Mouse (Mus musculus) limb, embryonic 15.5 days (tissue): ENCODE data around the gene Pusl1. TPM values are rescaled to one million over a fixed set of nuclear protein-coding genes. Genes with fewer than 3 reads are reported as not detected.

ENCODE experiments used
- ATAC-seq: fragments of 200-750 bp; cut with Nextera tagmentation; 2 replicates; pipeline ENCODE4 v1.8.0; 2017; ENCODE audit warnings: low read depth, moderate TSS enrichment; ENCODE audit not compliant: insufficient number of reproducible peaks, low FRiP score, low TSS enrichment
- H3K27ac ChIP-seq: fragments of 300-500 bp; sonication (generic); 2 replicates; pipeline ENCODE4 v1.5.1; 2015; ENCODE audit warnings: moderate library complexity, mild to moderate bottlenecking, inconsistent platforms
- H3K27me3 ChIP-seq: fragments of 300-500 bp; sonication (generic); 2 replicates; pipeline ENCODE4 v1.6.1; 2015; ENCODE audit warnings: inconsistent platforms
- H3K36me3 ChIP-seq: fragments of 300-500 bp; sonication (generic); 2 replicates; pipeline ENCODE4 v1.6.1; 2015; ENCODE audit warnings: inconsistent platforms
- H3K4me1 ChIP-seq: fragments of 300-500 bp; sonication (generic); 2 replicates; pipeline ENCODE4 v1.6.1; 2015; ENCODE audit warnings: inconsistent platforms
- H3K4me2 ChIP-seq: fragments of 300-500 bp; sonication (generic); 2 replicates; pipeline ENCODE4 v1.6.1; 2015; ENCODE audit warnings: mild to moderate bottlenecking, inconsistent platforms
- H3K4me3 ChIP-seq: fragments of 300-500 bp; sonication (generic); 2 replicates; pipeline ENCODE4 v1.5.1; 2015; ENCODE audit warnings: mild to moderate bottlenecking, inconsistent platforms
- H3K9ac ChIP-seq: fragments of 300-500 bp; sonication (generic); 2 replicates; pipeline ENCODE4 v1.6.1; 2015; ENCODE audit warnings: inconsistent platforms
- H3K9me3 ChIP-seq: fragments of 300-500 bp; sonication (generic); 2 replicates; pipeline ENCODE4 v1.6.1; 2016; ENCODE audit warnings: inconsistent platforms
- WGBS: fragments of 180-500 bp; shearing (Covaris S2); methylation state at CpG from one replicate; pipeline ENCODE4 v1.1.7; 2015; 5-methylcytosine and 5-hydroxymethylcytosine counted together
- polyA plus RNA-seq: library from polyadenylated mRNA; unstranded; fragments of >200 nt; fragmentation: Nextera tagmentation; extraction: Ambion mirVana; gene quantifications from 2 replicates; pipeline ENCODE4 v1.2.1, GENCODE M21; 2015

Pusl1 gene
- polyA plus RNA-seq, result 61.8 and 66.6 TPM in 2 replicates

DNA sequence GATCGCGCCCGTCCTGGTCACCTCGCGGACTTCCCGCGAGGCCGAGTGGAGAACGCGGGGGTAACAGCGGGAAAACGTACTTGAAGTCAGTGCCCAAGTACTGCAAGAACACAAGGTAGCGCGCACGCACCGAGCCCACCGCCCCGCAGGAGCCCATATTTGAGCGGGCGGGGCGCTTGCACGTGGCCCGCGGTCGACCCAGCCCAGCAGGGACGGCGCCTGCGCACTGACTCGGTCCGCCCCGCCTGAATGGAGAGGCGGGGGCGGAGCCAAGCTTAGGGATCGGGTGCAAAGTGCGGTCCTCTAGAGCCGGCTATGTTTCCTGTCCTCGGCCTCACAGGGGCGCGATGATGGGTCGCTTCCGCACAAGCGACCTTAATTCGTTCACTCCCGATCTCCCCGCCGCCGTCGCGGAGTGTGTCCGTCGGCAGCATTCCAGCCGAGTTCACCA is at the start of gene Pusl1, which contains the start of gene Acap3:
Gene Pusl1 (minus strand): TSS at position 231 of the 451 bp plus-strand sequence.
Gene Acap3 (plus strand): TSS at position 272 of the 451 bp plus-strand sequence.
- peak within 1 kb of the TSS; percentile 98 for H3K27ac ChIP-seq
- H3K36me3 ChIP-seq, result peaks cover 40% of the 10 kb centered on the region
- H3K4me1 ChIP-seq, result peaks cover 47% of the 10 kb centered on the region
- under 1% methylated on average over 52 of the region's 52 CpGs for WGBS
- no peaks in the 10 kb centered on the region for H3K27me3 ChIP-seq
- ATAC-seq, result peak; percentile 86
- H3K9me3 ChIP-seq, result no peaks in the 10 kb centered on the region
- peak within 1 kb of the TSS; percentile 87 for H3K9ac ChIP-seq
- peak within 1 kb of the TSS; percentile 85 for H3K4me2 ChIP-seq
- H3K4me3 ChIP-seq, result peak within 1 kb of the TSS; percentile 92

DNA sequence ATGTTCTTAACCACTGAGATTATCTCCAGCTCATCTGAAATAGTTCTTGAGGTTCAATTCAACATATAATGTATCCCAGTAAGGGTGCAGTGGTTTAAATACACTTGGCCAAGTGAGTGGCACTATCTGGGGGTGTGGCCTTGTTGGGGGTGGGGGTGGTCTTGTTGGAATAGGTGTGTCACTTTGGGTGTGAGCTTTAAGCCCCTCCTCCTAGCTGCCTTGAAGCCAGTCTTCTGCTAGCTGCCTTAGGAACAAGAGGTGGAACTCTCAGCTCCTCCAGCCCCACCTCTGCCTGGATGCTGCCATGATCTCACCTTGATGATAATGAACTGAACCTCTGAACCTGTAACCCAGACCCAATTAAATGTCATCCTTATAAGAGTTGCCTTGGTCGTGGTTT is 40.5 kb upstream of the Pusl1 start:
- Histone ChIP-seq H3K4me3 (no peak overlapping the region), H3K36me3 (no peaks in the 10 kb centered on the region), H3K9ac (no peak overlapping the region), H3K4me1 (no peaks in the 10 kb centered on the region), H3K9me3 (no peaks in the 10 kb centered on the region), H3K27ac (no peak overlapping the region), H3K4me2 (no peak overlapping the region), H3K27me3 (no peaks in the 10 kb centered on the region)
- 58% methylated on average over 1 of the region's 1 CpGs for WGBS
- ATAC-seq, result no peak

GRCm38 (mm10) chr4:155908751-155909150 is 17.2 kb upstream of the Pusl1 start:
- Histone ChIP-seq H3K9me3 (no peaks in the 10 kb centered on the region), H3K36me3 (peaks cover 32% of the 10 kb centered on the region), H3K9ac (no peak overlapping the region), H3K27me3 (no peaks in the 10 kb centered on the region), H3K4me3 (no peak overlapping the region), H3K4me1 (no peaks in the 10 kb centered on the region), H3K27ac (no peak overlapping the region), H3K4me2 (no peak overlapping the region)
- 86% methylated on average over 4 of the region's 4 CpGs for WGBS
- no peak for ATAC-seq

DNA sequence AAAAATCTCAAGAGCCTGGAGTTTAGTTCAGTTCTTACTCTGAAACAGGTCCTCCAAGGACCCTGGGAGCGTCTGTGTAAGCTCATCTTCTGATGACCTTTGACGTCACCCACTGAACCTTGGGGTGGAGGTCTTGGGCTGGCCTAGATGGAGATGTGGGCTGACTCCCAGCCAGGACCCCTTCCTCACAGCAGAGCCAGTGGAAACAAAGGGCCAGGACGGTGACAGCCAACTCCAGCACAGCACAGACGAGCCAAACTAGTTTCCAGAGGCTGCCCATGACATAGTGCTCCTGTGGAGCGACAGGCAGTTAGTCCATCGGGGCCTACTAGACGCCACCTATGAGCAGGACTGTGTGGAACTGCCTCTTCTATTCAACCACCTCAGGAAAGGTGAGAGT is 16.7 kb upstream of the Pusl1 start:
- ATAC-seq, result no peak
- peaks cover 36% of the 10 kb centered on the region for H3K36me3 ChIP-seq
- H3K4me2 ChIP-seq, result no peak overlapping the region
- H3K4me1 ChIP-seq, result no peaks in the 10 kb centered on the region
- H3K27me3 ChIP-seq, result no peaks in the 10 kb centered on the region
- H3K9ac ChIP-seq, result no peak overlapping the region
- H3K9me3 ChIP-seq, result no peaks in the 10 kb centered on the region
- no peak overlapping the region for H3K4me3 ChIP-seq
- H3K27ac ChIP-seq, result no peak overlapping the region
- WGBS, result 71% methylated on average over 7 of the region's 7 CpGs

GRCm38 (mm10) chr4:155907003-155907402 is 15.4 kb upstream of the Pusl1 start:
- Histone ChIP-seq H3K27me3 (no peaks in the 10 kb centered on the region), H3K36me3 (peaks cover 49% of the 10 kb centered on the region), H3K27ac (no peak overlapping the region), H3K4me3 (no peak overlapping the region), H3K9ac (no peak overlapping the region), H3K9me3 (no peaks in the 10 kb centered on the region), H3K4me2 (no peak overlapping the region), H3K4me1 (no peaks in the 10 kb centered on the region)
- WGBS, result 78% methylated on average over 11 of the region's 11 CpGs
- ATAC-seq, result no peak

DNA sequence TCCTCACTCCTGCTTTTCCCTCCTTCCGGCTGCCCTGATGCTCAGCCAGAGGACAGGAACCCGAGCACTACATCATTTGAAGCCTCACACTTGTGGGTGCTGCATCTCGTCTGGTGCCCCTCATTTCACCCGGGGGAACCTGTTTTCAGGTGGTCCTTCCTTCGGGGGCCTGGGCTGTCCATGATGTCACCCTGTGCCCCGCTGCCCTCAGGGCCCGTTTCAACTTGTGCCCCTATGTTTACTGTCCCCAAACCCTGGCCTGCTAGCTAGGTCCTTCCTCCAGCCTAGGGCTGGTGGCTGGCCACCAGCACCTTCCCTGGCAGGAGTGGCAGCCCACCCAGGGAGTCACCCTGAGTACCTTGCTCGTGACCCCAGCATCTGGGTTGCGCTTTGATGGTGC is 14.5 kb upstream of the Pusl1 start:
- ATAC-seq, result no peak
- Histone ChIP-seq H3K4me3 (no peak overlapping the region), H3K9me3 (no peaks in the 10 kb centered on the region), H3K4me1 (0 out of 2 replicates have a peak, but pooled peaks cover 2% of the 10 kb centered on the region), H3K4me2 (no peak overlapping the region), H3K27ac (no peak overlapping the region), H3K27me3 (no peaks in the 10 kb centered on the region), H3K9ac (no peak overlapping the region), H3K36me3 (peaks cover 58% of the 10 kb centered on the region)
- WGBS, result 73% methylated on average over 9 of the region's 9 CpGs

DNA sequence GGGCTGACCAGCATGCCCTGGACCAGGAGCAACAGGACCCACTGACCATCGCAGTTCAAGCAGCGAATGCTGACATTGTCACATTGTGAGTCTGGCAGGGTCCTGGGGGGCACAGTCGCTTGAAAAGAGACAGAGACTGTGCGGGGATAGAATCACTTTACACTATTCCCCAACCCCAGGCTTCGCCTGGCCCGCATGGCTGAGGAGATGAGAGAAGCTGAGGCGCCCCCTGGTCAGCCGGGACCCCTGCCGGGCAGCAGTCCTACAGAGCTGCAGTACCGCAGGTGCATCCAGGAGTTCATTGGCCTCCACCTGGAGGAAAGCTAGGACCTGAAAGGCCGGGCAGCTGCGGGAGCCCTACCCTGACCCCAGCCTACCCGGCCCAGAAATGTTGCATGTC is 14.1 kb upstream of the Pusl1 start:
- Histone ChIP-seq H3K36me3 (peaks cover 63% of the 10 kb centered on the region), H3K4me3 (no peak overlapping the region), H3K27me3 (no peaks in the 10 kb centered on the region), H3K9ac (no peak overlapping the region), H3K4me1 (0 out of 2 replicates have a peak, but pooled peaks cover 3% of the 10 kb centered on the region), H3K27ac (no peak overlapping the region), H3K4me2 (no peak overlapping the region), H3K9me3 (no peaks in the 10 kb centered on the region)
- 88% methylated on average over 13 of the region's 13 CpGs for WGBS
- no peak for ATAC-seq

DNA sequence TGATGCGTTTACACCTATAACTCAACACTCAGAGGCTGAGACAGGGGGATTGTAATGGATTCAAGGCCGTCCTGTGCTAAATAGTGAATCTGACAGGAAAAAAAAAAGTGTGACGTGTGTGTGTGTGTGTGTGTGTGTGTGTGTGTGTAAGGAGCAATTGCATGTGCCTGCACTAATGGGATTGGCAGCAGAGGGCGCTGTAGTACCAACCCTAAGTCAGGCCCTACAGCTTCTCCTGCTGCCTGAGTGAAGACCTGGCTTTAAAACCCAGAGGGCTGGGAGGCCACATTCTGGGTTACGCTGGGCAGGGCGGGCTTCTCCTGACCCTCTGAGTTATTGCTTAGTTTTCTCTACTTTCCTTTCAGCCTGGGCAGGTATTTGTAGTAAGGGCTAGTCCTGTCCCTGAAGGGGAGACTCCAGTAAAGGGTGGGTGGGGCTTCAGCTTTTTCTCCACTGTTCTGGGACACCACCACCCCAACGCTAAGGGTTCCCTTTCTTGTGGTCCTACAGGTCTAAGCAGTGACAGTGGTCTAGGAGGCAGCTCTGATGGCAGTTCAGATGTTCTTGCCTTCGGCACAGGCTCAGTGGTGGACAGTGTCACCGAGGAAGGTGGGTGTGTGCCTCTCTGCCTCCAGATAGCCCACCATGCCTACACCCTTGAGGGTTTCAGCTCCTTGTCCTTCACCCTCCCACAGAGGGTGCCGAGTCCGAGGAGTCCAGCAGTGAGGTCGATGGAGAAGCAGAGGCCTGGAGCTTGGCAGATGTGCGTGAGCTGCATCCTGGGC is 12.9 kb upstream of the Pusl1 start:
- Histone ChIP-seq H3K4me2 (no peak overlapping the region), H3K27me3 (no peaks in the 10 kb centered on the region), H3K9ac (no peak overlapping the region), H3K4me1 (0 out of 2 replicates have a peak, but pooled peaks cover 3% of the 10 kb centered on the region), H3K36me3 (peaks cover 74% of the 10 kb centered on the region), H3K27ac (no peak overlapping the region), H3K9me3 (no peaks in the 10 kb centered on the region), H3K4me3 (no peak overlapping the region)
- 88% methylated on average over 13 of the region's 13 CpGs for WGBS
- ATAC-seq, result no peak

- Histone ChIP-seq H3K4me2 (no peak overlapping the region), H3K27ac (no peak overlapping the region), H3K4me1 (0 out of 2 replicates have a peak, but pooled peaks cover 3% of the 10 kb centered on the region), H3K9ac (no peak overlapping the region), H3K4me3 (no peak overlapping the region), H3K36me3 (peaks cover 87% of the 10 kb centered on the region), H3K9me3 (no peaks in the 10 kb centered on the region), H3K27me3 (no peaks in the 10 kb centered on the region)
- no peak for ATAC-seq
- WGBS, result 93% methylated on average over 13 of the region's 13 CpGs
Observed at GRCm38 (mm10) chr4:155903246-155903645, 11.7 kb upstream of the Pusl1 start.

- Histone ChIP-seq H3K4me1 (0 out of 2 replicates have a peak, but pooled peaks cover 3% of the 10 kb centered on the region), H3K4me2 (no peak overlapping the region), H3K9me3 (no peaks in the 10 kb centered on the region), H3K27me3 (no peaks in the 10 kb centered on the region), H3K27ac (no peak overlapping the region), H3K36me3 (peaks cover 92% of the 10 kb centered on the region), H3K9ac (no peak overlapping the region), H3K4me3 (no peak overlapping the region)
- 78% methylated on average over 3 of the region's 3 CpGs for WGBS
- no peak for ATAC-seq
Observed at GRCm38 (mm10) chr4:155901205-155901604, 9.6 kb upstream of the Pusl1 start.

DNA sequence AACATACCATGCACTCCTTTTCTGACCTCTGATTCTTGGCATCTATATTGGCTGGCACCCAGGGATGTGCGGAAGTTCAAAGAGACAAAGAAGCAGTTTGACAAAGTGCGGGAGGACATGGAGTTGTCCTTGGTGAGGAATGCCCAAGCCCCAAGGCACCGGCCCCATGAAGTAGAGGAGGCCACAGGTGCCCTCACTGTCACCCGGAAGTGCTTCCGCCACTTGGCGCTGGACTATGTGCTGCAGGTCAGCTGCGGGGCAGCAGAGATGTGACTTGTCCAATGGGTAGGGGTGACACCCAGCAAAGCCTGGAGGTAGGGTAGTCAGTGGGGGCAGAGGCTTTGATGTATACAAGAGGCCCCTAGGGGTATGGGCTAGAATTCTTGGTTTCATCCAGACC is 7.8 kb upstream of the Pusl1 start:
- H3K27me3 ChIP-seq, result no peaks in the 10 kb centered on the region
- ATAC-seq, result no peak
- H3K36me3 ChIP-seq, result peaks cover 77% of the 10 kb centered on the region
- WGBS, result 92% methylated on average over 7 of the region's 7 CpGs
- no peak overlapping the region for H3K4me3 ChIP-seq
- H3K4me2 ChIP-seq, result no peak overlapping the region
- no peak overlapping the region for H3K27ac ChIP-seq
- H3K9ac ChIP-seq, result no peak overlapping the region
- H3K9me3 ChIP-seq, result no peaks in the 10 kb centered on the region
- peaks cover 18% of the 10 kb centered on the region for H3K4me1 ChIP-seq

DNA sequence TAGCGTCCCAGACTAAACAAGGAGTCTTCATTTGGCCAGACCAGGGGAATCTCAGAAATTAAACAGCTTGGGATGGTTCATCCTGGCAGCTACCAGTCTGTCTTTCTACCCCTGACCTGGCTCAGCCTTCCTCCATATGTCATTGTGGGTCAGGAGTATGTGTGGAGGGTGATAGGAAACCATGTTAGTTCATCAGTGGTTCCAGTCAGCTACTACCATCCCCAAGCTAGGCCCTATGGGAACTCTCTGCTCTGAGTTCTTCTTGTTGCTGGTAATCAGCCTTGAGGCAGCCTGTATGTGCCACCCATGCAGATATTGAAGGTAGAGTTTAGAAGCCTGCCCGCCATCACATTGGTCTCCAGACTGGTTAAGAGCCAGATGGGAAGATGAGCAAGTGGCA is 6.7 kb upstream of the Pusl1 start:
- WGBS, result 96% methylated on average over 2 of the region's 2 CpGs
- ATAC-seq, result no peak
- H3K36me3 ChIP-seq, result peaks cover 67% of the 10 kb centered on the region

More for the DNA sequence above, 6.7 kb upstream of the Pusl1 start:
- Histone ChIP-seq H3K4me3 (no peak overlapping the region), H3K27ac (no peak overlapping the region), H3K27me3 (no peaks in the 10 kb centered on the region), H3K4me1 (peaks cover 28% of the 10 kb centered on the region), H3K9me3 (no peaks in the 10 kb centered on the region), H3K4me2 (no peak overlapping the region), H3K9ac (no peak overlapping the region)
